Mouse (Mus musculus): ENCODE measurements around the gene Atf7ip2. TPM values are rescaled to one million over a fixed set of nuclear protein-coding genes. Genes with fewer than 3 reads are reported as not detected.
"Not testable (repeated sequence)": the region's sequence is repeated elsewhere in the genome, so short reads cannot be mapped to it uniquely, and the experiment has no call there.

The Atf7ip2 gene
- polyA plus RNA-seq, 1 experiment from 2014 or later: 1.8 TPM

GRCm38 (mm10) chr16:10236601-10237000 is 44.1 kb downstream of the Atf7ip2 start:
- Histone ChIP-seq H3K4me3 (no peak overlapping the region), H3K9me3 (no peaks in the 10 kb centered on the region), H3K4me1 (no peaks in the 10 kb centered on the region), H3K36me3 (replicated peaks) (no peaks in the 10 kb centered on the region), H3K27ac (no peak overlapping the region), H3K27me3 (ENCODE audit: poor library complexity, severe bottlenecking) (no peaks in the 10 kb centered on the region)
- DNase-seq (ENCODE audit: extremely low spot score, low spot score): no peak

- Histone ChIP-seq H3K9me3 (0 out of 2 replicates have a peak, but pooled peaks cover 4% of the 10 kb centered on the region), H3K4me1 (peaks cover 8% of the 10 kb centered on the region), H3K27me3 (ENCODE audit: poor library complexity, severe bottlenecking) (no peaks in the 10 kb centered on the region), H3K27ac (no peak overlapping the region), H3K4me3 (no peak overlapping the region), H3K36me3 (replicated peaks) (no peaks in the 10 kb centered on the region)
- DNase-seq (ENCODE audit: extremely low spot score, low spot score): no peak
- 33% methylated on average over 1 of the region's 1 CpGs for WGBS
Observed at GRCm38 (mm10) chr16:10253993-10254392, 61.5 kb downstream of the Atf7ip2 start.

- H3K36me3 ChIP-seq (replicated peaks): no peaks in the 10 kb centered on the region
- no peaks in the 10 kb centered on the region for H3K4me1 ChIP-seq
- H3K27ac ChIP-seq: no peak overlapping the region
- H3K9me3 ChIP-seq: peaks cover 20% of the 10 kb centered on the region
- WGBS: 34% methylated on average over 3 of the region's 3 CpGs
- H3K27me3 ChIP-seq (ENCODE audit: poor library complexity, severe bottlenecking): no peaks in the 10 kb centered on the region
- H3K4me3 ChIP-seq: no peak overlapping the region
- no peak for DNase-seq (ENCODE audit: extremely low spot score, low spot score)
Observed at GRCm38 (mm10) chr16:10272256-10272655, 79.7 kb downstream of the Atf7ip2 start.

GRCm38 (mm10) chr16:10274465-10274864 is 82.0 kb downstream of the Atf7ip2 start:
- no peaks in the 10 kb centered on the region for H3K27me3 ChIP-seq (ENCODE audit: poor library complexity, severe bottlenecking)
- 71% methylated on average over 4 of the region's 4 CpGs for WGBS

GRCm38 (mm10) chr16:10276778-10277177 is 84.3 kb downstream of the Atf7ip2 start:
- H3K4me3 ChIP-seq; H3K36me3 ChIP-seq (replicated peaks); H3K27me3 ChIP-seq (ENCODE audit: poor library complexity, severe bottlenecking); H3K4me1 ChIP-seq; DNase-seq (ENCODE audit: extremely low spot score, low spot score); H3K27ac ChIP-seq: not testable (repeated sequence)
- H3K9me3 ChIP-seq: peaks cover 20% of the 10 kb centered on the region
- 89% methylated on average over 5 of the region's 5 CpGs for WGBS

More at GRCm38 (mm10) chr16:10274465-10274864, 82.0 kb downstream of the Atf7ip2 start:
- no peak for DNase-seq (ENCODE audit: extremely low spot score, low spot score)
- H3K36me3 ChIP-seq (replicated peaks): no peaks in the 10 kb centered on the region
- H3K4me3 ChIP-seq: no peak overlapping the region
- H3K27ac ChIP-seq: no peak overlapping the region
- peaks cover 20% of the 10 kb centered on the region for H3K9me3 ChIP-seq
- H3K4me1 ChIP-seq: no peaks in the 10 kb centered on the region

- peak; percentile 65 for DNase-seq (ENCODE audit: extremely low spot score, low spot score)
- WGBS: 56% methylated on average over 12 of the region's 12 CpGs
- Histone ChIP-seq H3K27me3 (ENCODE audit: poor library complexity, severe bottlenecking) (no peaks in the 10 kb centered on the region), H3K27ac (no peak overlapping the region), H3K9me3 (no peaks in the 10 kb centered on the region), H3K36me3 (replicated peaks) (no peaks in the 10 kb centered on the region), H3K4me3 (no peak overlapping the region), H3K4me1 (no peaks in the 10 kb centered on the region)
Observed at GRCm38 (mm10) chr16:10280286-10280951, 87.9 kb downstream of the Atf7ip2 start.

- H3K36me3 ChIP-seq (replicated peaks): no peaks in the 10 kb centered on the region
- no peak overlapping the region for H3K27ac ChIP-seq
- no peaks in the 10 kb centered on the region for H3K4me1 ChIP-seq
- no peak for DNase-seq (ENCODE audit: extremely low spot score, low spot score)
- H3K4me3 ChIP-seq: no peak overlapping the region
- no peaks in the 10 kb centered on the region for H3K27me3 ChIP-seq (ENCODE audit: poor library complexity, severe bottlenecking)
- 84% methylated on average over 3 of the region's 3 CpGs for WGBS
- no peaks in the 10 kb centered on the region for H3K9me3 ChIP-seq
Observed at GRCm38 (mm10) chr16:10281890-10282289, 89.4 kb downstream of the Atf7ip2 start.

- 83% methylated on average over 9 of the region's 9 CpGs for WGBS
- H3K9me3 ChIP-seq: no peaks in the 10 kb centered on the region
- no peaks in the 10 kb centered on the region for H3K4me1 ChIP-seq
Observed at GRCm38 (mm10) chr16:10286513-10287268, 94.2 kb downstream of the Atf7ip2 start.

GRCm38 (mm10) chr16:10288115-10288514 is 95.6 kb downstream of the Atf7ip2 start:
- no peak for DNase-seq (ENCODE audit: extremely low spot score, low spot score)
- Histone ChIP-seq H3K27me3 (ENCODE audit: poor library complexity, severe bottlenecking) (no peaks in the 10 kb centered on the region), H3K4me3 (no peak overlapping the region), H3K36me3 (replicated peaks) (no peaks in the 10 kb centered on the region), H3K9me3 (no peaks in the 10 kb centered on the region), H3K4me1 (no peaks in the 10 kb centered on the region), H3K27ac (no peak overlapping the region)
- 87% methylated on average over 6 of the region's 6 CpGs for WGBS

More at GRCm38 (mm10) chr16:10286513-10287268, 94.2 kb downstream of the Atf7ip2 start:
- no peaks in the 10 kb centered on the region for H3K36me3 ChIP-seq (replicated peaks)
- H3K27ac ChIP-seq: no peak overlapping the region
- DNase-seq (ENCODE audit: extremely low spot score, low spot score): no peak
- H3K27me3 ChIP-seq (ENCODE audit: poor library complexity, severe bottlenecking): no peaks in the 10 kb centered on the region
- no peak overlapping the region for H3K4me3 ChIP-seq

GRCm38 (mm10) chr16:10297696-10298644 is 105.5 kb downstream of the Atf7ip2 start:
- H3K9me3 ChIP-seq: no peaks in the 10 kb centered on the region
- no peak overlapping the region for H3K27ac ChIP-seq
- H3K36me3 ChIP-seq (replicated peaks): no peaks in the 10 kb centered on the region
- WGBS: 89% methylated on average over 10 of the region's 10 CpGs
- H3K4me3 ChIP-seq: no peak overlapping the region
- no peaks in the 10 kb centered on the region for H3K27me3 ChIP-seq (ENCODE audit: poor library complexity, severe bottlenecking)
- DNase-seq (ENCODE audit: extremely low spot score, low spot score): no peak
- H3K4me1 ChIP-seq: no peaks in the 10 kb centered on the region

- DNase-seq (ENCODE audit: extremely low spot score, low spot score): no peak
- H3K9me3 ChIP-seq: no peaks in the 10 kb centered on the region
- H3K27me3 ChIP-seq (ENCODE audit: poor library complexity, severe bottlenecking): no peaks in the 10 kb centered on the region
- no peaks in the 10 kb centered on the region for H3K4me1 ChIP-seq
- H3K36me3 ChIP-seq (replicated peaks): no peaks in the 10 kb centered on the region
- 46% methylated on average over 8 of the region's 8 CpGs for WGBS
- no peak overlapping the region for H3K27ac ChIP-seq
- H3K4me3 ChIP-seq: no peak overlapping the region
Observed at GRCm38 (mm10) chr16:10299637-10300036, 107.1 kb downstream of the Atf7ip2 start.

- no peaks in the 10 kb centered on the region for H3K9me3 ChIP-seq
- H3K27me3 ChIP-seq (ENCODE audit: poor library complexity, severe bottlenecking): no peaks in the 10 kb centered on the region
- H3K27ac ChIP-seq: no peak overlapping the region
- no peak overlapping the region for H3K4me3 ChIP-seq
- no peak for DNase-seq (ENCODE audit: extremely low spot score, low spot score)
- no peaks in the 10 kb centered on the region for H3K36me3 ChIP-seq (replicated peaks)
- WGBS: 81% methylated on average over 3 of the region's 3 CpGs
- H3K4me1 ChIP-seq: no peaks in the 10 kb centered on the region
Observed at GRCm38 (mm10) chr16:10300231-10301186, 108.0 kb downstream of the Atf7ip2 start.

All from forebrain, embryonic 10.5 days (tissue).